Mouse (Mus musculus): ENCODE data around the gene Psd4.

DNA sequence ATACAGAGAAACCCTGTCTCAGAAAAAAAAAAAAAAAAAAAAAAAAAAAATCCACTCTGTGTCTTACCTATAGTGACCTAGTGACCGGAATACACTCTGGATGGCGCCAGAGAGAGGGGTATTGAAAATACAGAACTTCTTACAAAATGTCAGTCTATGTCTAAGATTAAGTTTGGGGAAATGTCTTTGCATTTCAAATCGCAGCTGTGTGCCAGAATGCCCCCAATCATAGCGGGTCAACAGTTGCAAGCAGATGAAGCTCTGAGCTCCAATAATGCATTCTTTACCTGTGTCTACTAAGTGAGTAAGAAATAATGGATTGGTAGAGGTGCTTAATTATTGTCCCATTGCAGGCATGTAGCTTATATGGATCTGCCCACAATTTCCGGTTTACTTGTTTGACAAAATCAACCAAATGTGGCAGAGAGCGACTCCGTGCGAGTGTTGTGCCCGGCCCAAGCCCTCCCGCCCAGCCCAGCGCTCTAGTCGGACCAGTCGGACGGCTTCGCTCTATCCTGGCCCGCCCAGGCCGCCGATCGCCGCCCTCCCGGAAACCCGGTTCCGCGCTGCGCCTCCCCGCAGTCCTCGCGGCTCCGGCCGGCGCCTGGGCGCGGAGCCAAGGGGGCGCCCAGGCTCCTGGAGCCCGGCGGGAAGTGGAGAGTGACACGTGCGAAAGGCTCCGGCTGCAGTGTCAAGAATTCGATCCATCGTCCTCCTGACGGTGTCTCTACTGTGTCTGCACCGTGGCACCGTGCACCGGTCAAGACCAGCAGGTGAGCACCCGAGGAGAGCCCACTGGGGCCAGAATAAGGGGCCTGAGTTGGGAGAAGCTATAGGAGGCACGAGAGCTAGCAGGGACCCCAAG is at the start of gene Psd4:
- TF ChIP-seq CTCF (IDR thresholded peaks at IDR 0.05; ENCODE audit: borderline replicate concordance, insufficient read depth, low read length): no peak
- TF ChIP-seq POLR2A (IDR thresholded peaks at IDR 0.05; ENCODE audit: low read depth, low read length): no peak

Measured in embryonic fibroblast, embryonic 13.5 days (primary cell).